Mouse (Mus musculus): ENCODE measurements at regions not wholly inside any gene's neighbourhood (a gene's known extent, or its start where the extent isn't known, plus 50 kb on each side); places are given as distances from the start of the nearest gene placed in this dataset.

DNA sequence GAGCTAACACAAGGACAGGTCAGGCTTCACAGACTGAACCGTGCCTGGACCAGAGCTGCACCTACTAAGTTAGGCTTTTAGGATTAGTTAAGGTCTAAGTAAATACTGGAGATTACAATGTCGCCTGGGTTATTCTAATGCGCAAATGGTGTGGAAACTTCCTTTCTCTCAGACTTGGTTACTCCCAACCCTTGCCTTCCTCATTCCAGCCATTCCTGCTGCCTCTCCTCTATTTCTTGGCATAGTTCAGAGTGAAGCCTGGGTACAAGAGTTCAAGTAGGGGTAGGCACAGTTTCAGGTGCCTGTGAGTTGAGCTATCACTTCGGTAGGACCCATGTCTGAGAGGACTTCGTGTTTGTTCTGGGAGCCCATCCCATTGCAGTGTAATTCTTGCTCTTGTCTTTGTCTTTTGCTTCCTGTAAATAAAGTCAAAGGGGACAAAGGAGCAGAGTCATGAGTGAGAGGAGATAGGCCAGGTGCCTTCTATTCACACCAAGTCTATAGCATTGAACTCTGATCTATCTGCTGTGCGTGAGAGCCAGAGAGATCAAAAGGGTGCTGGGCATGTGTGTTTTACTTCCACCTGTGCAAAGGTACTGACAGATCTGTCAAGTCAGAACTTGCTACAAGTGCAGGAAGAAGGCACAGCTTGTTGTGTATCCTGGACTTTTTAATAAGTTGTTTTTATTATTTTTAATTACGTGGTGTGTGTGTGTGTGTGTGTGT is 378.0 kb downstream of the Hs3st3b1 start:
- ATAC-seq: no peak
- H3K27ac ChIP-seq (ENCODE audit: low read depth, low read length): no peak overlapping the region
- no peak overlapping the region for H3K4me3 ChIP-seq (ENCODE audit: low read depth, low read length)
- no peak overlapping the region for H3K9ac ChIP-seq (ENCODE audit: low read depth, low read length)
- no peaks in the 10 kb centered on the region for H3K9me3 ChIP-seq (ENCODE audit: control insufficient read depth)
- no peak for TF ChIP-seq CTCF (IDR thresholded peaks at IDR 0.05; ENCODE audit: low read depth)
- H3K36me3 ChIP-seq (ENCODE audit: control insufficient read depth, insufficient read depth): no peaks in the 10 kb centered on the region
- H3K4me2 ChIP-seq (replicated peaks; ENCODE audit: low read depth): no peak overlapping the region
- no peaks in the 10 kb centered on the region for H3K4me1 ChIP-seq (replicated peaks; ENCODE audit: control insufficient read depth, insufficient read depth, low read length)
- 49% methylated on average over 7 of the region's 7 CpGs for WGBS
- no peaks in the 10 kb centered on the region for H3K27me3 ChIP-seq (replicated peaks; ENCODE audit: control insufficient read depth, insufficient read depth, low read length)

DNA sequence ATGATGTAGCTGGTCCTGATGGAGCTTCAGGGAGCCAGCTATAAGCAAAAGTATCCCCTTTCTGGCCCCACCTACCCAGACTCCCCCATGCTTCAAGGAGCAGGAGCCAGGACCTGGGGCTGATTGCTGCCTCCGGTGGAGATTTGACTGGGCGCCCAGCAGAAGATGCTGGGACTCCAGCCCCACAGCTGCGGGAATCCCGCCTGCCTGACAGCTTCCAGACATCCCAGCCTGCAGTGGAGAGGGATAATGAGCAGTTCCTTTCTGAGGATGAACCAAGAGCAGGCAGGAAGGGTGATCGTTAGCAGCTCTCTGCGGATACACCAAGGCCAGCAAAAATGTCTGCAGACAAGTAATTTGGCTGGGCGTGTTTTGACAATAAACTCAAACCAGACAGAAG is 376.6 kb downstream of the Hs3st3b1 start:
- ATAC-seq: no peak
- WGBS: 24% methylated on average over 7 of the region's 7 CpGs
- Histone ChIP-seq H3K27me3 (replicated peaks; ENCODE audit: control insufficient read depth, insufficient read depth, low read length) (no peaks in the 10 kb centered on the region), H3K4me3 (ENCODE audit: low read depth, low read length) (no peak overlapping the region), H3K36me3 (ENCODE audit: control insufficient read depth, insufficient read depth) (no peaks in the 10 kb centered on the region), H3K4me1 (replicated peaks; ENCODE audit: control insufficient read depth, insufficient read depth, low read length) (no peaks in the 10 kb centered on the region), H3K9me3 (ENCODE audit: control insufficient read depth) (no peaks in the 10 kb centered on the region), H3K27ac (ENCODE audit: low read depth, low read length) (no peak overlapping the region), H3K4me2 (replicated peaks; ENCODE audit: low read depth) (no peak overlapping the region), H3K9ac (ENCODE audit: low read depth, low read length) (no peak overlapping the region; the same call in 1 of the 2 replicates)
- TF ChIP-seq CTCF (IDR thresholded peaks at IDR 0.05; ENCODE audit: low read depth): no peak

DNA sequence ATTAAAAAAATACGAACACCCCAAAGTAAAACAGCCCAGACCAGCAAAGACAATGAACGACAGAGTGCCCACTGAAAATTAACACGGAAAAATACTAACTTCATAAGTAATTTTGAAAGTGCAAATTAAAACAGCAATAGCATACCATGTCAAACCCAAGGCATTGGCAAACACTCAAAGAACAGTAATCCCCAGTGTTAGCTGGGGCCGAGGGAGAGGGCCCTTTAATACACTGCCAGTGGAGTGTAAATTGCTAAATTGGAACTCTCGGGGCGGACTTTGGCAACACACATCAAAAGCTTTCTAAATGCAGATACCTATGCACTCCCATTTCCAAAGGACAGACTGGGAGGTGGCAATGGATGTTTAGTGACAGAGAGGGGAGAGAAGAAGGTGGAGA is 361.6 kb downstream of the Hs3st3b1 start:
- Histone ChIP-seq H3K36me3 (ENCODE audit: control insufficient read depth, insufficient read depth) (no peaks in the 10 kb centered on the region), H3K9me3 (ENCODE audit: control insufficient read depth) (no peaks in the 10 kb centered on the region), H3K4me2 (replicated peaks; ENCODE audit: low read depth) (no peak overlapping the region), H3K4me3 (ENCODE audit: low read depth, low read length) (no peak overlapping the region), H3K27ac (ENCODE audit: low read depth, low read length) (no peak overlapping the region), H3K27me3 (replicated peaks; ENCODE audit: control insufficient read depth, insufficient read depth, low read length) (no peaks in the 10 kb centered on the region), H3K9ac (ENCODE audit: low read depth, low read length) (no peak overlapping the region), H3K4me1 (replicated peaks; ENCODE audit: control insufficient read depth, insufficient read depth, low read length) (no peaks in the 10 kb centered on the region)
- 81% methylated on average over 6 of the region's 6 CpGs for WGBS
- TF ChIP-seq CTCF (IDR thresholded peaks at IDR 0.05; ENCODE audit: low read depth): no peak
- ATAC-seq: no peak

DNA sequence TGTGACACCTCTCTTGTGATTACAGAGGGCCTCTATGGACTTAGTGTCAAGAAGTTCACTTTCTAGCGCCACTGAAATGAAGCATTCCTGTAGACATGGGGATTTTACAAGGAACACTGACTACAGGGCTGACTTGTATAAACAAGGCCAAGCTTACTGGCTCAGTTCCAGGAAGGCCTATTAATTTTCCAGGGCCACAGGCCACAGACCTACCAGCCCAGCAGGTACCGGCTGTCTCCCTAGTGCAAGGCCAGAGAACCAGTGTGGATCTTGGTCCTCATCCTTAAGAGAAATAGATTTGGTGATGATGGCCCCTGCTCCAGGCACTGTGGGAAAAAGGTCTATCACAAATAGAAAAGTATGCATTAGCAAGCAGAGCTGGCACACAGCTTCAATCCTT is 359.4 kb downstream of the Hs3st3b1 start:
- no peak for TF ChIP-seq CTCF (IDR thresholded peaks at IDR 0.05; ENCODE audit: low read depth)
- WGBS: 36% methylated on average over 2 of the region's 2 CpGs
- no peak overlapping the region for H3K4me3 ChIP-seq (ENCODE audit: low read depth, low read length)
- H3K4me2 ChIP-seq (replicated peaks; ENCODE audit: low read depth): no peak overlapping the region
- no peak overlapping the region for H3K9ac ChIP-seq (ENCODE audit: low read depth, low read length)
- H3K4me1 ChIP-seq (replicated peaks; ENCODE audit: control insufficient read depth, insufficient read depth, low read length): no peaks in the 10 kb centered on the region
- no peaks in the 10 kb centered on the region for H3K9me3 ChIP-seq (ENCODE audit: control insufficient read depth)
- H3K27me3 ChIP-seq (replicated peaks; ENCODE audit: control insufficient read depth, insufficient read depth, low read length): no peaks in the 10 kb centered on the region
- no peaks in the 10 kb centered on the region for H3K36me3 ChIP-seq (ENCODE audit: control insufficient read depth, insufficient read depth)
- no peak for ATAC-seq
- no peak overlapping the region for H3K27ac ChIP-seq (ENCODE audit: low read depth, low read length)

DNA sequence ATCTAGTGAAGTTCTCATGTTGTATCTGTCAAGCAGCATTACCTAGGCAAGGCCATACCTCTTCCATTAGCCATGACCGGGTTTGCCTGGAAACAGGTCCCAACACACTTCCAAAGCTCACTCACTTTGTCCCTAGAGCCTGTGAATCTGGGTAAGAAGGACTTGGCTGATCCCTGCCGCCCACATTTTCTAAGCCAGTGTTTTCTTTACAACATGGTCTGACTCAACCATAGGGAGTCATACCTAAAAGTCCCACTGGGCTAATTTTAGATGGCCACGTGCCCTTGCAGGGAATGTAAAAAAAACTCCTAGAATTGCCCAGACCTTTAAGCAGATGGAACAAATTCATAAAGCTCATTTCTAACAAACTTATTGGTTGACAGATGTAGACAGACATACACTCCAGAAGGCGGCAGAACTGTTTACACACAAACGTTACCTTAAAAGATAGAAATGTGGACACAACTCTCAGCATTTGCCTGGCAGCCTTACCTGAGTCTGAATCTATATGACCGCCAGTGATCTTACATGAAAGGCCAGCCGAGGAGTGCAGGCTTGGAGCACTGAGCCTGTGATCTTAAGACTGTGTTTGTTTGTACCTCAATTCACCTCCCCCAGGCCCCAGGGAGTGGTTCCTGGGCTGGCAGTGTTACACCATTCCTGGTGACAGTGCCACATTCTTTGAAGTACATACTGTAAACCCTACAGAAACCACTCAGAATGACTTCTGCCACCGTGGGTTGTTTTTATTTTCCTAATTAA is 356.4 kb downstream of the Hs3st3b1 start:
- Histone ChIP-seq H3K4me2 (replicated peaks; ENCODE audit: low read depth) (no peak overlapping the region), H3K9me3 (ENCODE audit: control insufficient read depth) (no peaks in the 10 kb centered on the region), H3K4me3 (ENCODE audit: low read depth, low read length) (no peak overlapping the region), H3K36me3 (ENCODE audit: control insufficient read depth, insufficient read depth) (no peaks in the 10 kb centered on the region), H3K27ac (ENCODE audit: low read depth, low read length) (no peak overlapping the region), H3K27me3 (replicated peaks; ENCODE audit: control insufficient read depth, insufficient read depth, low read length) (no peaks in the 10 kb centered on the region), H3K4me1 (replicated peaks; ENCODE audit: control insufficient read depth, insufficient read depth, low read length) (no peaks in the 10 kb centered on the region), H3K9ac (ENCODE audit: low read depth, low read length) (no peak overlapping the region)
- no peak for TF ChIP-seq CTCF (IDR thresholded peaks at IDR 0.05; ENCODE audit: low read depth)
- no peak for ATAC-seq
- WGBS: 52% methylated on average over 8 of the region's 8 CpGs

DNA sequence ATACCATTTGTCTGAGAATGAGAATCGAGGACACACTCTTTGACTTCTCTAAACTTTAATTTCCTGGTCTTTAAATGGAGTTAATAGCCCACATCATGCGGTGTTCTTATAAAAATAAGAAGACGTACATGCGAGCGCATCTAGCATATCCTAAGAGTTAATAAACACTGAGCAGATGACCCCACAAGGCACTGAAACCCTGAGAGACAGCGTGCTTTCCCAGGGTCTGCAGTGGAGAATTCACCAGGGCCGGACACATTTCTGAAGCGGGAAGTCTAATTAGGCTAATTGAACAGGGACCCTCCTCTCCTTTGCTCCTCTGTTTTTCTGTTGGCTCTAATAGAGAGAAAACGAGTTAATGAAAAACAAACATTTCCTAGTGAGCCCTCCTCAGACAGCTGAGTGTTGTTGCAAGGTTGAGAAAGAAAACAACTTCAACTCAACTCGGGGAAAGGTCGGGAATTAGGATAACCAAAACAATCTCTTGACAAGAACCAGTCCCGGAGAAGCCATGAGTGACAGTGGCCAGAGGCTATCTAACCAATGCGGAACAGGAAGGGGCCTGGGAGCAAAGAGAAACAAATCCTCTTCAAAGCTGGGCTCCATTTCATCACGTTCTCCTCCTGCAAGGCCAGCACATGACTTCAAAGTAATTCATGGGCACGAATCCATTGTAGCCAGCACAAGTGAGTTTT is 352.2 kb downstream of the Hs3st3b1 start:
- ATAC-seq: no peak
- no peak overlapping the region for H3K27ac ChIP-seq (ENCODE audit: low read depth, low read length)
- no peak overlapping the region for H3K4me2 ChIP-seq (replicated peaks; ENCODE audit: low read depth)
- H3K9ac ChIP-seq (ENCODE audit: low read depth, low read length): no peak overlapping the region
- no peaks in the 10 kb centered on the region for H3K9me3 ChIP-seq (ENCODE audit: control insufficient read depth)
- no peak for TF ChIP-seq CTCF (IDR thresholded peaks at IDR 0.05; ENCODE audit: low read depth)
- no peaks in the 10 kb centered on the region for H3K4me1 ChIP-seq (replicated peaks; ENCODE audit: control insufficient read depth, insufficient read depth, low read length)
- no peaks in the 10 kb centered on the region for H3K27me3 ChIP-seq (replicated peaks; ENCODE audit: control insufficient read depth, insufficient read depth, low read length)
- H3K4me3 ChIP-seq (ENCODE audit: low read depth, low read length): no peak overlapping the region
- H3K36me3 ChIP-seq (ENCODE audit: control insufficient read depth, insufficient read depth): no peaks in the 10 kb centered on the region
- WGBS: 50% methylated on average over 15 of the region's 15 CpGs

Data from intestine, postnatal 0 days (tissue).